Mouse (Mus musculus) C2C12 (cell line): Measurements from ENCODE around the gene Dyrk1a.

Source experiments
- CEBPB ChIP-seq: IDR thresholded peaks from one replicate; pipeline ENCODE4 v1.6.1; 2011; ENCODE audit warnings: low read depth, mild to moderate bottlenecking, control low read depth, moderate library complexity
- CTCF ChIP-seq: IDR thresholded peaks from one replicate; pipeline ENCODE4 v1.5.1; 2011; ENCODE audit not compliant: control insufficient read depth, insufficient read depth, insufficient read length
- FOSL1 ChIP-seq: IDR thresholded peaks from one replicate; pipeline ENCODE4 v1.8.0; 2011; ENCODE audit warnings: mild to moderate bottlenecking, low read length; ENCODE audit not compliant: poor library complexity, insufficient read depth, severe bottlenecking
- MAX ChIP-seq: IDR thresholded peaks from one replicate; pipeline ENCODE4 v1.6.1; 2011; ENCODE audit warnings: mild to moderate bottlenecking, control low read depth
- USF1 ChIP-seq: IDR thresholded peaks from one replicate; pipeline ENCODE4 v1.6.1; 2011; ENCODE audit warnings: low read depth, mild to moderate bottlenecking, control low read depth, moderate library complexity

- TF ChIP-seq CTCF (no peak), FOSL1 (no peak), MAX (no peak), USF1 (no peak), CEBPB (no peak)
These were observed 111.1 kb downstream of the Dyrk1a start for GRCm38 (mm10) chr16:94680924-94681323.
